Mouse (Mus musculus): ENCODE data around the gene Ltbp4.

DNA sequence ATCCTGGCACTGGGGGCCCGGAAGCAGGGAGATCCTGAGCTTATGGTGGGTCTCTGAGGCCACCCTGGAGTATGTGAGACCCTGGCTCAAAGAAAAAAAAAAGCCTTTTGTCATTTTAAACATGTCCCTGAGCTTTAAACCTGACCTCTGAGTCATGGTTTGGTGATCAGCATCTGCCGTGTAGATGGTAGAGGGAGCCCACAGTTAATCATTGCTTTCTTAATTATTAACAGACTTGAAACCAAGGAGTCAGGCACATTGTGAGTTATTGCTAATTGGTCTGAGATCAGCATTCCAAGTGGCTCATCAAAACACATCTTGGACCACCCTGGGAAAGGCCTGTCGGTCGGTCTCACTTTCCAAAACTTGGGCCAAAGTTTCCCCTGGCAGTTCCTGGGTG, 55.3 kb downstream of the Ltbp4 start:
- TF ChIP-seq CTCF (conservative IDR thresholded peaks at IDR 0.05; ENCODE audit: insufficient read depth, insufficient read length, low read depth, low read length) (no peak), POLR2A (IDR thresholded peaks at IDR 0.05; ENCODE audit: low read depth, low read length) (no peak)

Measured in kidney, adult 2 months (tissue).